In genomic region chr9:110762763-110763162, GRCm38 (mm10) we compare ENCODE assay signal across 30 mouse cellular contexts. TPM values are rescaled to one million over a fixed set of nuclear protein-coding genes. Genes with fewer than 3 reads are reported as not detected.
DNase-seq lines count a peak whose midpoint lies in the region; ATAC-seq and TF ChIP-seq lines count a peak whose summit lies in the region.
"Had no signal": no experiment of that assay in that cellular context is flagged by ENCODE, and none has a peak within 500 bp of the region (broad histone marks: within the 10 kb centered on the region; RNA-seq: fewer than 3 reads in every experiment).

No protein-coding gene starts in this region.

- peak overlapping the region; percentile 90 for H3K27ac ChIP-seq in heart, embryonic 10.5 days
- peak overlapping the region; percentile 99 for H3K27ac ChIP-seq in heart, postnatal 0 days (ENCODE audit: low read depth)
- no peak overlapping the region for H3K27ac ChIP-seq in midbrain, embryonic 11.5 days (ENCODE audit: low read depth, low read length)
- H3K27ac ChIP-seq in midbrain, embryonic 16.5 days (ENCODE audit: low read length) = no peak overlapping the region

- TF ChIP-seq CTCF in heart, postnatal 0 days (IDR thresholded peaks at IDR 0.05; ENCODE audit: low read depth) = no peak

- TF ChIP-seq EP300 in heart, postnatal 0 days (IDR thresholded peaks at IDR 0.05; ENCODE audit: low read depth) = no peak

- H3K4me1 ChIP-seq in heart, embryonic 10.5 days = peaks cover 56% of the 10 kb centered on the region
- peaks cover 21% of the 10 kb centered on the region; the same call in 1 of the 2 replicates for H3K4me1 ChIP-seq in heart, postnatal 0 days (ENCODE audit: control insufficient read depth, insufficient read depth)
- H3K4me1 ChIP-seq in midbrain, embryonic 11.5 days (ENCODE audit: control insufficient read depth, insufficient read depth, low read length) = no peaks in the 10 kb centered on the region
- H3K4me1 ChIP-seq in midbrain, embryonic 16.5 days (ENCODE audit: control insufficient read depth, insufficient read depth, low read length) = no peaks in the 10 kb centered on the region

- peaks cover 25% of the 10 kb centered on the region for H3K36me3 ChIP-seq in heart, embryonic 10.5 days
- peaks cover 2% of the 10 kb centered on the region; the same call in 1 of the 2 replicates for H3K36me3 ChIP-seq in heart, postnatal 0 days (replicated peaks; ENCODE audit: control insufficient read depth, insufficient read depth, low read length)
- H3K36me3 ChIP-seq in midbrain, embryonic 11.5 days (ENCODE audit: control insufficient read depth, insufficient read depth, low read length) = no peaks in the 10 kb centered on the region
- H3K36me3 ChIP-seq in midbrain, embryonic 16.5 days (ENCODE audit: control insufficient read depth, insufficient read depth, low read length) = no peaks in the 10 kb centered on the region

- H3K27me3 ChIP-seq in heart, embryonic 10.5 days (ENCODE audit: insufficient read depth, poor library complexity, severe bottlenecking) = no peaks in the 10 kb centered on the region
- H3K27me3 ChIP-seq in heart, postnatal 0 days (ENCODE audit: control insufficient read depth, insufficient read depth, low read length) = no peaks in the 10 kb centered on the region
- no peaks in the 10 kb centered on the region for H3K27me3 ChIP-seq in midbrain, embryonic 11.5 days (ENCODE audit: control insufficient read depth, insufficient read depth, low read length)
- H3K27me3 ChIP-seq in midbrain, embryonic 16.5 days (ENCODE audit: control insufficient read depth, insufficient read depth, low read depth, low read length) = 0 out of 2 replicates have a peak, but pooled peaks cover 3% of the 10 kb centered on the region

- H3K9ac ChIP-seq in heart, postnatal 0 days (replicated peaks; ENCODE audit: low read depth, low read length) = peak overlapping the region; percentile 22; the same call in 1 of the 2 replicates
- H3K9ac ChIP-seq in midbrain, embryonic 11.5 days (ENCODE audit: low read length) = no peak overlapping the region
- H3K9ac ChIP-seq in midbrain, embryonic 16.5 days (ENCODE audit: low read depth, low read length) = no peak overlapping the region

- no peak for DNase-seq in heart, embryonic 10.5 days (ENCODE audit: low spot score)
- DNase-seq in heart, adult 8-10 months (ENCODE audit: low spot score) = no peak
- DNase-seq in heart, postnatal 0 days (ENCODE audit: low spot score) = no peak
- DNase-seq in heart, postnatal 14 days = no peak
- peak; percentile 47 for DNase-seq in midbrain, embryonic 11.5 days (ENCODE audit: low spot score, missing footprints)
- no peak for DNase-seq in adrenal gland, postnatal 10 days
- DNase-seq: adrenal gland, postnatal 25 days; cerebellum, adult 11 months; cerebellum, postnatal 25 days; embryo, embryonic 11 days; gastrocnemius, postnatal 14 days; kidney, adult 2 months; kidney, postnatal 10 days; liver; right cerebral cortex, postnatal 14 days; spleen, adult 18-20 months; thymus, postnatal 25 days had no signal

- intact Hi-C loops in heart, postnatal 14 days (cut with DNase I) = no loop called here

- peak overlapping the region; percentile 57 for H3K4me2 ChIP-seq in heart, postnatal 0 days (ENCODE audit: low read depth, low read length)
- H3K4me2 ChIP-seq in midbrain, embryonic 11.5 days = no peak overlapping the region
- H3K4me2 ChIP-seq in midbrain, embryonic 16.5 days (ENCODE audit: low read length) = no peak overlapping the region

- H3K9me3 ChIP-seq in heart, embryonic 10.5 days = no peaks in the 10 kb centered on the region
- no peaks in the 10 kb centered on the region for H3K9me3 ChIP-seq in heart, postnatal 0 days (replicated peaks; ENCODE audit: control insufficient read depth, low read length)
- no peaks in the 10 kb centered on the region for H3K9me3 ChIP-seq in midbrain, embryonic 11.5 days (ENCODE audit: control insufficient read depth, low read length)
- H3K9me3 ChIP-seq in midbrain, embryonic 16.5 days (replicated peaks; ENCODE audit: control insufficient read depth, low read length, poor library complexity, severe bottlenecking) = no peaks in the 10 kb centered on the region

- ATAC-seq in heart, postnatal 0 days (ENCODE audit: insufficient read depth, low read depth) = no peak
- no peak for ATAC-seq in midbrain, embryonic 11.5 days (ENCODE audit: low FRiP score)
- no peak for ATAC-seq in midbrain, embryonic 16.5 days
- ATAC-seq: forebrain, embryonic 14.5 days had no signal

- WGBS in heart, embryonic 10.5 days = 67% methylated on average over 10 of the region's 10 CpGs
- WGBS in heart, postnatal 0 days = 67% methylated on average over 10 of the region's 10 CpGs
- 82% methylated on average over 10 of the region's 10 CpGs for WGBS in midbrain, embryonic 11.5 days
- 75% methylated on average over 10 of the region's 10 CpGs for WGBS in midbrain, embryonic 16.5 days

- H3K4me3 ChIP-seq in heart, embryonic 10.5 days = peak overlapping the region; percentile 64
- H3K4me3 ChIP-seq in heart, postnatal 0 days (ENCODE audit: low read depth, low read length) = peak overlapping the region; percentile 53
- H3K4me3 ChIP-seq in midbrain, embryonic 11.5 days (ENCODE audit: low read depth, low read length) = no peak overlapping the region
- no peak overlapping the region for H3K4me3 ChIP-seq in midbrain, embryonic 16.5 days (ENCODE audit: low read depth, low read length)
- H3K4me3 ChIP-seq: erythroblast, embryonic 14.5 days had no signal

RNA-seq across cellular contexts. Expression of gene Pth1r, which starts 15.8 kb away (rescaled TPM):
- polyA plus RNA-seq in heart, embryonic 10.5 days (2016; fragmentation: Nextera tagmentation; extraction: Ambion mirVana) = 41.3 and 49.7 TPM in 2 replicates
- 1 to 10 TPM; 4.4 to 7.0 (median 5.1) TPM for total RNA-seq in heart, adult 8-10 months (2022)
- 34.2 and 41.8 TPM in 2 replicates for total RNA-seq in heart, postnatal 0 days (2014; rRNA removed; ENCODE audit: low replicate concordance)
- 11.4 and 12.0 TPM in 2 replicates for polyA plus RNA-seq in heart, postnatal 0 days (2015; fragmentation: Nextera tagmentation; extraction: Ambion mirVana)
- total RNA-seq in heart, postnatal 14 days (2021) = 1 to 10 TPM; 9.1 TPM
- polyA plus RNA-seq in midbrain, embryonic 11.5 days (2014; fragmentation: Nextera tagmentation; extraction: Ambion mirVana) = 17.0 and 20.3 TPM in 2 replicates
- 6.1 and 8.0 TPM in 2 replicates for polyA plus RNA-seq in midbrain, embryonic 16.5 days (2015; fragmentation: Nextera tagmentation; extraction: Ambion mirVana)
- 10 to 100 TPM; 13.4 to 13.9 TPM for total RNA-seq in adrenal gland, postnatal 10 days (2021)
- total RNA-seq: megakaryocyte-erythroid progenitor cell, adult 5-6 weeks; neutrophil, adult 5-6 weeks had no signal
- polyA plus RNA-seq: erythroblast, embryonic 14.5 days had no signal

RNA-seq across cellular contexts. Expression of gene Myl3, which starts 21.1 kb away (rescaled TPM):
- polyA plus RNA-seq in heart, embryonic 10.5 days (2016; fragmentation: Nextera tagmentation; extraction: Ambion mirVana) = 1,835 and 3,713 TPM in 2 replicates
- total RNA-seq in heart, adult 8-10 months (2022) = over 10,000 TPM; 10,766 to 11,632 (median 11,251) TPM
- total RNA-seq in heart, postnatal 0 days (2014; rRNA removed; ENCODE audit: low replicate concordance) = 7,206 and 8,752 TPM in 2 replicates
- 7,883 and 7,975 TPM in 2 replicates for polyA plus RNA-seq in heart, postnatal 0 days (2015; fragmentation: Nextera tagmentation; extraction: Ambion mirVana)
- total RNA-seq in heart, postnatal 14 days (2021) = over 10,000 TPM; 11,266 to 12,112 TPM
- 0.48 and 0.63 TPM in 2 replicates for polyA plus RNA-seq in midbrain, embryonic 11.5 days (2014; fragmentation: Nextera tagmentation; extraction: Ambion mirVana)
- polyA plus RNA-seq in midbrain, embryonic 16.5 days (2015; fragmentation: Nextera tagmentation; extraction: Ambion mirVana) = 0.39 and 0.48 TPM in 2 replicates
- 10 to 100 TPM; 10.6 to 78.0 TPM for total RNA-seq in adrenal gland, postnatal 10 days (2021)
- total RNA-seq: adrenal gland, postnatal 25 days; CH12.LX; layer of hippocampus, adult 18-20 months; megakaryocyte-erythroid progenitor cell, adult 5-6 weeks; MEL; midbrain, postnatal 0 days; neutrophil, adult 5-6 weeks had no signal
- polyA plus RNA-seq: erythroblast, embryonic 14.5 days; midbrain, postnatal 0 days had no signal

RNA-seq across cellular contexts. Expression of gene Prss42, which starts 35.2 kb away (rescaled TPM):
- polyA plus RNA-seq in heart, embryonic 10.5 days (2016; fragmentation: Nextera tagmentation; extraction: Ambion mirVana) = not detected in 2 replicates
- not detected for total RNA-seq in heart, adult 8-10 months (2022)
- total RNA-seq in heart, postnatal 0 days (2014; rRNA removed; ENCODE audit: low replicate concordance) = not detected in 2 replicates
- not detected in 2 replicates for polyA plus RNA-seq in heart, postnatal 0 days (2015; fragmentation: Nextera tagmentation; extraction: Ambion mirVana)
- total RNA-seq in heart, postnatal 14 days (2021) = not detected
- not detected in 2 replicates for polyA plus RNA-seq in midbrain, embryonic 11.5 days (2014; fragmentation: Nextera tagmentation; extraction: Ambion mirVana)
- polyA plus RNA-seq in midbrain, embryonic 16.5 days (2015; fragmentation: Nextera tagmentation; extraction: Ambion mirVana) = not detected in 2 replicates
- not detected for total RNA-seq in adrenal gland, postnatal 10 days (2021)
- total RNA-seq: adrenal gland, postnatal 25 days; gastrocnemius, postnatal 14 days; layer of hippocampus, adult 18-20 months; layer of hippocampus, postnatal 25 days; left cerebral cortex, postnatal 14 days; megakaryocyte-erythroid progenitor cell, adult 5-6 weeks; MEL; midbrain, postnatal 0 days; neutrophil, adult 5-6 weeks had no signal
- polyA plus RNA-seq: erythroblast, embryonic 14.5 days; forebrain, embryonic 14.5 days; hindbrain, embryonic 11.5 days; kidney, adult 2 months; liver, embryonic 16.5 days; midbrain, postnatal 0 days had no signal

RNA-seq across cellular contexts. Expression of gene Prss44, which starts 51.0 kb away (rescaled TPM):
- 0.32 TPM in 1 of 2 replicates, not detected in the other for polyA plus RNA-seq in heart, embryonic 10.5 days (2016; fragmentation: Nextera tagmentation; extraction: Ambion mirVana)
- total RNA-seq in heart, adult 8-10 months (2022) = not detected
- total RNA-seq in heart, postnatal 0 days (2014; rRNA removed; ENCODE audit: low replicate concordance) = not detected in 2 replicates
- not detected in 2 replicates for polyA plus RNA-seq in heart, postnatal 0 days (2015; fragmentation: Nextera tagmentation; extraction: Ambion mirVana)
- not detected for total RNA-seq in heart, postnatal 14 days (2021)
- polyA plus RNA-seq in midbrain, embryonic 11.5 days (2014; fragmentation: Nextera tagmentation; extraction: Ambion mirVana) = not detected in 2 replicates
- not detected in 2 replicates for polyA plus RNA-seq in midbrain, embryonic 16.5 days (2015; fragmentation: Nextera tagmentation; extraction: Ambion mirVana)
- not detected for total RNA-seq in adrenal gland, postnatal 10 days (2021)
- total RNA-seq: adrenal gland, postnatal 25 days; CH12.LX; gastrocnemius, postnatal 14 days; layer of hippocampus, adult 18-20 months; layer of hippocampus, postnatal 25 days; left cerebral cortex, postnatal 14 days; megakaryocyte-erythroid progenitor cell, adult 5-6 weeks; MEL; midbrain, postnatal 0 days; neutrophil, adult 5-6 weeks had no signal
- polyA plus RNA-seq: forebrain, embryonic 14.5 days; hindbrain, embryonic 11.5 days; kidney, adult 2 months; liver, embryonic 16.5 days; midbrain, postnatal 0 days had no signal

Comparison
In these comparisons a context has a peak if more than half of its experiments do, and no peak if none do; other contexts are left out.
1. H3K27ac ChIP-seq: peak in heart, embryonic 10.5 days (single experiment) and heart, postnatal 0 days (single experiment); none in midbrain, embryonic 11.5 days (single experiment) and midbrain, embryonic 16.5 days (single experiment).
2. H3K4me3 ChIP-seq: peak in heart, embryonic 10.5 days (single experiment) and heart, postnatal 0 days (single experiment); none in midbrain, embryonic 11.5 days (single experiment) and midbrain, embryonic 16.5 days (single experiment).
3. RNA of gene Myl3, which starts 21.1 kb away (total RNA-seq): 11,266 to 12,112 TPM in heart, postnatal 14 days, 10,766 to 11,632 TPM in heart, adult 8-10 months and 7,206 to 8,752 TPM in heart, postnatal 0 days; 10.6 to 78.0 TPM in adrenal gland, postnatal 10 days; every median in the first group is over 10 times any median in the second.